Mouse (Mus musculus): ENCODE data around the gene Mapk12.

The Mapk12 gene

GRCm38 (mm10) chr15:89098616-89099015 lies 41.9 kb downstream of the Mapk12 start:
- no peak for DNase-seq (ENCODE audit: low read depth, low spot score)

- no peak for DNase-seq (ENCODE audit: low read depth, low spot score)
These were observed 43.1 kb downstream of the Mapk12 start for GRCm38 (mm10) chr15:89097450-89097849.

- DNase-seq (ENCODE audit: low read depth, low spot score), result no peak
These were observed 48.3 kb downstream of the Mapk12 start for GRCm38 (mm10) chr15:89092181-89092580.

- no peak for DNase-seq (ENCODE audit: low read depth, low spot score)
These were observed 49.8 kb downstream of the Mapk12 start for GRCm38 (mm10) chr15:89090662-89091061.

- DNase-seq (ENCODE audit: low read depth, low spot score), result no peak
These were observed 51.1 kb downstream of the Mapk12 start for GRCm38 (mm10) chr15:89089248-89090051.

GRCm38 (mm10) chr15:89088607-89089247 lies 51.8 kb downstream of the Mapk12 start, which contains the start of gene Selenoo:
Gene Selenoo (plus strand): TSS chr15:89089084.
- DNase-seq (ENCODE audit: low read depth, low spot score), result peak; percentile 84

- no peak for DNase-seq (ENCODE audit: low read depth, low spot score)
These were observed 55.7 kb downstream of the Mapk12 start for GRCm38 (mm10) chr15:89084826-89085225.

GRCm38 (mm10) chr15:89083906-89084305 lies 56.6 kb downstream of the Mapk12 start:
- no peak for DNase-seq (ENCODE audit: low read depth, low spot score)

All from embryo, embryonic 11.5 days (tissue).